Mouse (Mus musculus) olfactory bulb, adult 2 months (tissue): ENCODE results near the gene Nkd1.

Experiments used
- CTCF ChIP-seq: fragments of 200-500 bp; IDR thresholded peaks from 2 replicates; pipeline ENCODE4 v1.5.1; 2012; ENCODE audit warnings: low read depth, mild to moderate bottlenecking, low read length, moderate library complexity; ENCODE audit not compliant: insufficient read depth
- POLR2A ChIP-seq: fragments of 200-500 bp; IDR thresholded peaks from 2 replicates; pipeline ENCODE4 v1.6.1; 2012; ENCODE audit warnings: mild to moderate bottlenecking, low read depth, low read length, moderate library complexity; ENCODE audit not compliant: insufficient read depth

- TF ChIP-seq CTCF = no peak
- no peak for TF ChIP-seq POLR2A
Measured at GRCm38 (mm10) chr8:88598578-88598977, 77.4 kb downstream of the Nkd1 start.
